Mouse (Mus musculus) CD4-positive helper T cell, adult 2 months (primary cell): ENCODE results near the gene Neurl1a.

Source experiments
- DNase-seq: peaks from one replicate; pipeline ENCODE4 v3.0.0-alpha.2; 2012; ENCODE audit warnings: low read depth, missing footprints, low spot score

Neurl1a gene

DNA sequence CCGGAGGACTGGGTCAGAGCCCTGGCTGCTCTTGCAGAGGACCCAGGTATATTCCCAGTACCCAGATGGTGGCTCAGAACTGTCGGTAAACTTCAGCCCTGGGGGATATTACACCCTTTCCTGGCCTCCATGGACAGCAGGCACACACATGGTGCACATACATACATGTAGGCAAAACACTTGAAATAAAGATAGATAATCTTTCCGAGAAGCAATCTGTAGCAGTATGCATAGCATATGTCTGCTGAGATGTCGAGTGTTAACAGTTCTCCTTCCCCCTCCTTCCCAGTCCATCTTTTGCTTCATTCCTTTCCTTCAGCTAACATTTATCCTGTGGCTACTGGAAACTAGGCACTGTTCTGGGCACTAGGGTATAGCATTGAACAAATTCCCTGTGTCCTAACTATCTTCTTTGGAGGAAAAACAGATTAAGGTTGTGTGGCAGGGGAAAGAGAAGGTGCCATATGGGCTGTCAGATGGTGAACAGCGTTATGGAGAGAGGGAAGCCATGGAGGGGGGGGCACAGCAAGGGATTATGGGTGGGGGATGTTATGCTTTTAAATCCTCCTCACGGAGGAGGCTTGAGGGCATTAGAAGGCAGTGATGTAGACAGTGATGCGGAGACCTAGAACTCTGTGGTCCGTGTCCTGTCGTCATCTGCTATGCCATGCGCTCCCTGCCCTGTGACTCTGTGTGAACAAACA lies 33.1 kb downstream of the Neurl1a start:
- DNase-seq = no peak

- DNase-seq = no peak
Measured at GRCm38 (mm10) chr19:47212401-47212800, 33.8 kb downstream of the Neurl1a start.

- no peak for DNase-seq
Measured at GRCm38 (mm10) chr19:47213470-47213869, 34.9 kb downstream of the Neurl1a start.

DNA sequence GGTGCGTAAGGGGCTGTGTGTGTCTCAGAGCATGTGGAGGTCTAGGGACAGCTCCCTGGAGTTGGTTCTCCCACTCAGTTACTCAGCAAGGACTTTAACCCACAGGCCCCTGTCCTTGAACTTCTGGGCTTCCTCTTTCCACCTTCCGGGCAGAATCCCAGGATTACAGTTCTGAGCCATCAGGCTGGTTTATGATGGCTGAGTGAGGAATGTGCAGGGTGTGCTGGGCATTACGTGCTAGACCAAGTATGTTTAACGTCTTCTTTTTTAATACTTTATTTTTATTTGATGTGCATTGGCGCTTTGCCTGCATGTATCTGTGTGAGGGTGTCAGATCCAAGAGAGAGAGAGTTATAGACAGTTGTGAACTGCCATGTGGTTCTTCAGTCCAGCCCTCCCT lies 38.1 kb downstream of the Neurl1a start:
- DNase-seq = no peak

DNA sequence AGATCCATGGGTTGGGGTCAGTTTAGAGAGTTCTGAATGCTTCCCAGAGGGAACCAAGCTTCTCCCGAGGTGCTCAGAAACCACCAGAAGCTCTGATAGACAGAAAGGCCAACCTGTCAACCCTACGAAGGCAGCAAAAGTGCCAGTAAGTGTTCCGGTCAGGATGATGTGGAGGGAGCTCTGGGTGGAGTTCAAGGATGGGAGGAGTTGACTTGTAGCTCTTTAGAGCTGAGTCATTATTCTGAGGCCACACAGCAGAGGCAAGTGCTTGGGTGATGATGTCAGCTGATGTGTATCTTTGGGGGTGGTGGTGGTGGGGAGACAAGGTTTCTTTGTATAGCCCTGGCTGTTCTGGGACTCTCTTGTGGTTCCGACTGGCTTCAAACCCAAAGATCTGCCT lies 41.0 kb downstream of the Neurl1a start:
- no peak for DNase-seq

DNA sequence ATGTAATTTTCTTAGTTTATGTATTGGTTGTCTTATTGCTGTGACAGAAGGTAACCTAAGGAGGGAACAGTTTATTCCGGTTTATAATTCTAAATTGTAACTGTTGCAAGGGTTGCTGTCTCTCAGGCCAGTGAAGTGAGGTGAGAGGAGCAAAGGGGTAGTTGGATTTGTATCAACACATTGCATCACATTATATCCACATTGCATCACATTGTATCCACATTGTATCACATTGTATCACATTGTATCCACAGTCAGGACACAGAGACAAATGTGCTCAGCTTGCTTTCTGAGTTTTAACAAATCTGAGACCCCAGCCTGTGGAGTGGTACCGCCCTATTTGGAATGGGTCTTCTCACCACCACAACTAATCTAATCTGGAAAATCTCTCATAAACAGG lies 41.6 kb downstream of the Neurl1a start:
- DNase-seq = no peak

GRCm38 (mm10) chr19:47221006-47221405 lies 42.4 kb downstream of the Neurl1a start:
- no peak for DNase-seq

DNA sequence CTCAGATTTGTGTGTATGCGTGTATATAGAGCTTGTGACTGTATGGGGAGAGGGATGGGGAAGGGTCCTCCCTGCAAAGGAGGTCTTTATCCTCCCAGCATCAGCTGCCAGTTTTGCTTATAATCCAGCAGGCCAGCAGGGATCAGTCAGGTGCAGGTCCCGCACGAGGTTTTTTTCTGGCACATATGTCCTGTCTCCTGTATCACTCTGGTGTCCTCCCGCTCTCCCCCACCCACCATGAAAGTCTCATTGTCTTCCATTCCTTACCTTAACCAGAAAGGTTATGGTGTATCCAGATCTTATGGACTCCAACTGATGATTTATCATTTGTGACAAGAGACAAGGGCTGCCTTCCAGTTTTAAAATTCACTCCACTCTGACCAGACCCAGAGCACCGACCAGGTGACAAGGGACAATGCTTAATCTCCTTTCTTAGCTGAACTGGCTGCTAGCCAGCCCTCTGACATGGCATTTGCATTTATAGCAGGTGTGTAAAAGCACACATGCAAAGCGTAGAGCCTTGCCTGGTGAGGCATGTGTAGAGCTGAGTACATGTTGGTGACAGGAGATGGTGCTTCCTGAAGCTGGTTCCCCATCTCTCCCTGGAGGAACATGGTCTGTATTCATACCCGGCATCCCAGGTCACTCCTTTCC lies 43.0 kb downstream of the Neurl1a start:
- DNase-seq = no peak

- no peak for DNase-seq
Measured at GRCm38 (mm10) chr19:47222154-47222840, 43.7 kb downstream of the Neurl1a start.

GRCm38 (mm10) chr19:47222841-47223557 lies 44.4 kb downstream of the Neurl1a start:
- DNase-seq = no peak

DNA sequence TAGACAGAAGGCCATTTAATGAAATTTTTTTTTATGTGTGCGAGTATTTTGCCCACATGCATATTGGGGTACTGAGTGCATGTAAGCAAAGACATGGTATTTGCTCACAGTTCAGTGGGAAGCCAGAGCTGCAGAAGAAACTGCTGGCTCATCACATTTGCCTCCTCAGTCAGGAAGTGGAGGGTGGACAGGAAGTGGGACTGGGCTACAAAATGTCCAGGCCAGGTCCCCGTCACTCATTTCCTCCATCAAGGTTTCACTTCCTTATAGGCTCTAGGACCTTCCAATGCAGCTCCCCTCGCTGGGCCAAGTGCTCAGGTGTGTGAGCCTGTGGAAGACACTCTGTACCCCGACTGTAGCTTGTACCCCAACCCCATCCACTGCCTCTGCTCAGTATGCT lies 46.1 kb downstream of the Neurl1a start:
- no peak for DNase-seq

DNA sequence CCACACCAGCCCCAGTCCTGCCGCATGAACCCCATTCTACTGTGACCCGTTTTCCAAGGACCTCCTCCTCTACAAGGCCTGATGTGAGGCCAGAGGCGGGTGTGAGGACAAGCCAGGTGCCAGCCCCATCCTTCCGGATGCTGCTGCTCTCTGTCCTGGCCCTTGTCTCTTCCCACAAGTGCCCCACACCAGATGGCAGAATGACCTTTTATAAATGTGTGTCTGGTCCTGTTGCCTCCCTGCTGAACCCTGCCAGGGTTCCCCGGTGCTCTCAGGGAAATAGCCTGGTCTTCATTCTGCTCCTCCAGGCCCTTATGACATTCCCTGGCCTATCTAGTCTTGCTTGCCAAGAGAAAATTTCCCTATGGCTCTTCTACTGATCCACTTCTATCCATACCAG lies 47.2 kb downstream of the Neurl1a start:
- DNase-seq = no peak

DNA sequence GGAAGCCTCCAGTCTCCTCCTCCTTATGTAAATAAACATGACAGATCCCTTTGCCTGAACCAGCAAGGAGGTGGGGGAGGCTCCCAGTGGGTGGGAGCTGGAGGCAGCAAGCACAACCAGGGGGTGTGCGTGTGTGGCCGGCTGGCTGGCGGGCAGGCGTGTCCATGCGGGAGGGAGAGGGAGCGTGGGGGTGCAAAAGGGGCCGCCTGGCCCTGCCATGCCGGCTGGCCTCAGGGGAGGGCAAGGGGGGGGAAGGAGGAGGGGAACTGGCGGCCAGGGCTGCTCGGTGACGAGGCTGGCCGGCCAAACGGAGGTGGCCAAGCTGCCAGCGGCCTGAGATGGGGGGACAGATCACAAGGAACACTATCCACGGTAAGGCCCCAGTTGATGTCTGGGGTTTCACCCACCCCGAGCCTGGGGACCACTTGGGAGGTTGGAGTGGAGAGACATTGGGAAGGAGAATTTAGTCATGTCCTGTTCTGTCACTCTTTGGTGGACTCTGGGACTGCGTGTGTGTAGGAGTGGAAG lies 50.2 kb downstream of the Neurl1a start:
- no peak for DNase-seq

GRCm38 (mm10) chr19:47229461-47229860 lies 50.8 kb downstream of the Neurl1a start:
- DNase-seq = no peak

GRCm38 (mm10) chr19:47230082-47230481 lies 51.5 kb downstream of the Neurl1a start:
- no peak for DNase-seq

GRCm38 (mm10) chr19:47230682-47231081 lies 52.1 kb downstream of the Neurl1a start:
- DNase-seq = no peak

DNA sequence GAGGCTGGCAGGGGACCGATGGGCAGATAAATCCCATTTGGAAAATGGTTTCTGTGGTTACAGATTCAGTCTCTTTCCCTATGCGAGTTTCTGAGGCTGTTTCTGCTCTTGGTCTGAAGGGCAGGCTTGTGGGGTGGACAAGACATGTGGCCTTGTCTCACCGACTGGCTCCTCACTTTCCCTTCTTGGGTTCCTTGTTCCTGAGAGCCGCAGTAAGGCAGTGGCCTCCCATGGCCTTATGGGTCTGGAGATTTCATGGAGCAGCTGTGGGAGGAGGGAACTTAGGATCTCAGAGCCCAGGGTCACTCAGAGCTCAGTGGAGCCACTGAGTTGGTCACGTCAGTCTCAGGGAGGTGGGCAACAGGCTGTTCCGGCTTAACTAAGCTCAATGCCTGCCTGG lies 52.8 kb downstream of the Neurl1a start:
- DNase-seq = no peak

GRCm38 (mm10) chr19:47232077-47232865 lies 53.7 kb downstream of the Neurl1a start:
- DNase-seq = no peak

DNA sequence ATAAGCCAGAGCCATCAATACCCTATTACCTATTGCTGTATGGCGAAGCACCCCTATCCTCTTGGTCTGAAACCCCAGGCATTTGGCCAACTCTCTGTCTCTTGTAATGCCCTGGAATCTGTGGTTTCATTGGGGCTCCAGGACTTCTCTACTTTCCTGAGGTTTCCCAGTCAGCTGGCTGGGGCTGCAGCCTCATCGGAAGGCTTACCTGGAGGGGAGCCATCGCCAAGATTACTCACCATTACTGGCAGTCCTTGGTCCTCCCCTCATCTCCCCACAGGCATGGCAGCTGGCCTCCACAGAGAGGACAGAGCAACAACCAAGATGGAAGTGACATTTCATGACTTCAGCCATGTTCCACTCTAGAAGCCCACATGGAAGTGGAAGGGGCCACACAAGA lies 54.5 kb downstream of the Neurl1a start:
- DNase-seq = no peak

DNA sequence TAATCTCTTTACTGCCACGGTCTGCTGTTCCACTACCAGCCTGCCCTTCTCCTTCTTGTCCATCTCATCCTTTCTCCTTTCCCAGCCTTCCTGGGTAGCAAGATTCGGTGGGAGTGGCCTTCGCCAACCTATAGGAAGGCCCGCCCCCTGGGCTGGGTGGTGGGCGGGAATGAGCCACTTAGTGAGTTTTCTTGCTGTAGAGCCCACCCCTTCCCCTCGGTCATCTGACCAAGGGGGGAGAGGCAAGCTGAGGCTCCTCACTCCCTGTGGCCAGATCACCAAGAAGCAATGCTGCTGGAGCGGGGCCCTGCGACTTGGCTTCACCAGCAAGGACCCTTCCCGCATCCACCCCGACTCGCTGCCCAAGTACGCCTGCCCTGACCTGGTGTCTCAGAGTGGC lies 61.5 kb downstream of the Neurl1a start:
- DNase-seq = no peak

DNA sequence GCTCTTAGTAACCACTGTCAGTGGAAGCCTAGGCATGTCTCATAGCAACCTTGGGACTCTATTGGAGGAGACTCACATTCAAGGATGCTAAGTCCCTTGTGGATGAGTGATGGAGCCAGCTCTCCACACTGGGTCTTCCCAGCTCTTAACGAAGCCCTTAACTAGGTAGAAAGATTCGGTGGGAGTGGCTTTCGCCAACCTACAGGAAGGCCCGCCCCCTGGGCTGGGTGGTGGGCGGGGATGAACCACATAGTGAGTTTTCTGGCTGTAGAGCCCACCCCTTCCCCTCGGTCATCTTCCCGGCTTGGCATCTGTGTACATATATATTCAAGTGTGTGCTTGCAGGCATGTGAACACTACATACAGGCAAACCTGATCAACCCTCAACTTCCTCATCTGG lies 62.3 kb downstream of the Neurl1a start:
- no peak for DNase-seq
